Mouse (Mus musculus) stomach, embryonic 14.5 days (tissue): ENCODE data around the gene Vps35. TPM values are rescaled to one million over a fixed set of nuclear protein-coding genes. Genes with fewer than 3 reads are reported as not detected.
A peak's percentile ranks its signal among the peaks of the same experiment; 100 is the strongest.

Experiments
- ATAC-seq: fragments of 200-750 bp; cut with Nextera tagmentation; 2 replicates; pipeline ENCODE4 v1.8.0; 2017; ENCODE audit warnings: low read depth, moderate TSS enrichment; ENCODE audit not compliant: insufficient number of reproducible peaks, insufficient read depth, low FRiP score
- H3K27ac ChIP-seq: fragments of 300-500 bp; sonication (generic); 2 replicates; pipeline ENCODE4 v1.5.1; 2014; ENCODE audit warnings: mild to moderate bottlenecking, low read length, moderate library complexity, mixed read lengths
- H3K27me3 ChIP-seq: fragments of 300-500 bp; sonication (generic); 2 replicates; pipeline ENCODE4 v1.6.1; 2014; ENCODE audit warnings: low read length, control low read depth, mixed read lengths; ENCODE audit not compliant: control insufficient read depth, insufficient read depth
- H3K36me3 ChIP-seq: fragments of 300-500 bp; sonication (generic); 2 replicates; pipeline ENCODE4 v1.6.1; 2014; ENCODE audit warnings: mild to moderate bottlenecking, control low read depth, low read length, moderate library complexity, mixed read lengths; ENCODE audit not compliant: control insufficient read depth, insufficient read depth
- H3K4me1 ChIP-seq: fragments of 300-500 bp; sonication (generic); 2 replicates; pipeline ENCODE4 v1.6.1; 2014; ENCODE audit warnings: low read length, control low read depth, mixed read lengths; ENCODE audit not compliant: control insufficient read depth, insufficient read depth
- H3K4me2 ChIP-seq: fragments of 300-500 bp; sonication (generic); replicated peaks from 2 replicates; pipeline ENCODE4 v1.6.1; 2014; ENCODE audit warnings: low read depth, low read length, control low read depth
- H3K4me3 ChIP-seq: fragments of 300-500 bp; sonication (generic); 2 replicates; pipeline ENCODE4 v1.5.1; 2014; ENCODE audit warnings: low read depth, low read length, control low read depth
- H3K9ac ChIP-seq: fragments of 300-500 bp; sonication (generic); replicated peaks from 2 replicates; pipeline ENCODE4 v1.6.1; 2014; ENCODE audit warnings: low read depth, mild to moderate bottlenecking, control low read depth, low read length, moderate library complexity, mixed read lengths
- H3K9me3 ChIP-seq: fragments of 300-500 bp; sonication (generic); 2 replicates; pipeline ENCODE4 v1.6.1; 2016; ENCODE audit warnings: low read depth, low read length, control low read depth; ENCODE audit not compliant: control insufficient read depth
- WGBS: fragments of 180-500 bp; shearing (Covaris S2); extraction: QIAGEN DNeasy Blood & Tissue Kit; methylation state at CpG from one replicate; pipeline ENCODE4 v1.1.7; 2014; 5-methylcytosine and 5-hydroxymethylcytosine counted together
- polyA plus RNA-seq: library from polyadenylated mRNA; unstranded; fragments of >200 nt; fragmentation: Nextera tagmentation; extraction: Ambion mirVana; gene quantifications from 2 replicates; pipeline ENCODE4 v1.2.1, GENCODE M21; 2014

Gene Vps35
- 133 and 134 TPM in 2 replicates for polyA plus RNA-seq

DNA sequence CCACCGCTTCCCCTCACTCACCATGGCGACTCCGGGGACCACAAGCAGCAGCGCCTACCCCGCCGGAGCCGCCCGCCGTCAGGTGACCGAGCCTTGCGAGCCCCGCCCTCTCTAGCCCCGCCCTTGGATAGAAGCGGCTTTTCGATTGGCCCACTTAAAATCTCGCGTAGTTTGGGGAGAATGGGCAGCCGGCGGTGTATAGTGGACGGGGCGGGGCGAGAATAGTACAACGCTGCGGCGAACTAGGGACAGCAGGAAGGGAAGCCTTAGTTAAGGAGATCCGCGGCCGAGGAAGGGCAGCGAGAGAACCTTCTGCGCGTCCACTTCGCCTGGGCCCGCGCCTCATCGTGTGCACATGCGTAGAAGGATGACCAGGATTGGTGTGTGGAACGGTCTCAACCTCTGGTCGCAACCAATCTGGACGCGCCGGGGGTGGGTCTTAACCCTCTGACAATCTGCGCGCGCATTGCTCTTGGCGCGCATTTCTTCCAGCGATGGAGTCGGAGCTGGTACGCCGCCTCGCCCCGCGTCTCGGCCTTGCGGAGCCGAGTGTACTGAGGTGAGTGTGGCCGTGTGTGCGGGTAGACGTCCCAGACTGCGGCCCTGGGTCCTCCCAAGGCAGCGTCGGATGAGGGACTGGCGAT is at the start of gene Vps35, which contains the start of gene Orc6:
Gene Vps35, minus strand, starts transcription at position 369 of the 644 bp plus-strand sequence.
Gene Orc6, plus strand, starts transcription at position 199 of the 644 bp plus-strand sequence.
- peak within 1 kb of the TSS; percentile 69 for H3K4me3 ChIP-seq
- H3K36me3 ChIP-seq, result peaks cover 17% of the 10 kb centered on the region
- H3K4me2 ChIP-seq, result peak within 1 kb of the TSS; percentile 65
- no peaks in the 10 kb centered on the region for H3K27me3 ChIP-seq
- peak within 1 kb of the TSS; percentile 91 for H3K27ac ChIP-seq
- WGBS, result under 1% methylated on average over 63 of the region's 63 CpGs
- H3K9ac ChIP-seq, result peak within 1 kb of the TSS; percentile 76
- peaks cover 8% of the 10 kb centered on the region for H3K4me1 ChIP-seq
- H3K9me3 ChIP-seq, result no peaks in the 10 kb centered on the region
- peak; percentile 99 for ATAC-seq

DNA sequence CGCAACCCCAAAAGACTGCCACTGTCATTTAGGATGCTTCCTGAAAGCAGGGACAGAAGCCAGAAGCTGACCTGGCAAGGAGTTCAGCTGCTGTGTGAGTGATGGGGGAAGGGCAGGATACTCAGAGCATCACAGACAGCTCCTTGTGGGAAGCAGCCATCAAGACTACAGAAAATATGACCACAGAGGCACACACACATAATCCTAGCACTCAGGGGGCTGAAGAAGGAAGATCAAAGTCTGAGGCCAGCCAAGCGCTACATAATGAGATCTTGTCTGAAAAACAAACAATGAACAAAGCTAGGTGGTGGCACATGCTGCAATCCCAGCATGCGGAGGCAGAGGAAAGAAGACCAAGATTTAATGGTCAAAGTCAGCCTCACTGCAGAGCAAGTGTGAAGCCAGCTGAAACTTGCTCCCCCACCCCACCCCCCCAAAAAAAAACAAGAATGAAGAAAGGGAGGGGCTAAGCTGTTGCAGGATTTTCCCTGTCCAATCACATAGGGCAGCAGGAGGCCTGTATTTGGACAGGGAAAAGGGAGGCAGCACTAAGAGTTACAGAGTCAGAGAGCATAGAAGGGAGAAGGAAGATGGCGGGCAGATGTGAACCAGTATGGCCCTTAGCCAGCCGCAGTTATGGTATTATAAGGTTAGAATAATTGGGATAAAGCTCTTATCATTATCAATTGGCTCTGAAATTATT is 40.4 kb upstream of the Vps35 start:
- 67% methylated on average over 5 of the region's 5 CpGs for WGBS
- no peak overlapping the region for H3K27ac ChIP-seq
- H3K4me2 ChIP-seq, result no peak overlapping the region
- no peak for ATAC-seq
- no peak overlapping the region for H3K4me3 ChIP-seq
- no peaks in the 10 kb centered on the region for H3K27me3 ChIP-seq
- no peaks in the 10 kb centered on the region for H3K4me1 ChIP-seq
- H3K9ac ChIP-seq, result no peak overlapping the region
- no peaks in the 10 kb centered on the region for H3K36me3 ChIP-seq
- H3K9me3 ChIP-seq, result no peaks in the 10 kb centered on the region

DNA sequence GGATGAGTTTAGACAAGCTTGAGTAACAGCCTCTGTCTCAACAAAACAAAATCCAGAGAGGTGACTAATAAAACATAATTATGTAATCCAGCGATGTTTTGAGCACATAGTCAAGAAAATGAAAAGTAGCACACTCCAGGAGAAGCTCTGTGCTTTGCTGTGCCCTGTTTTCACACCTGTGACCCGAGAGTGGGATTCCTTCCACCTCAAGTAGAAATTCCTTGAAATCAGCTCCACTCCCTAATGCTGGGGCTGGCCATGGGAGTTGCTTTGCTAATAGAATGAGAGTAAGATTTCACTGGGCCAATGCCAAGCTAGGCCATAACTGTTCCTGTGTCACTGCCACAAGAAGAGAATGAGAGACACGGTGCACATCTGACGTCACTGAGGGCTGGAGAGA is 38.1 kb upstream of the Vps35 start:
- WGBS, result 59% methylated on average over 4 of the region's 4 CpGs
- Histone ChIP-seq H3K27me3 (no peaks in the 10 kb centered on the region), H3K4me3 (no peak overlapping the region), H3K4me1 (no peaks in the 10 kb centered on the region), H3K9me3 (no peaks in the 10 kb centered on the region), H3K36me3 (no peaks in the 10 kb centered on the region), H3K4me2 (no peak overlapping the region), H3K9ac (no peak overlapping the region), H3K27ac (no peak overlapping the region)
- ATAC-seq, result no peak

DNA sequence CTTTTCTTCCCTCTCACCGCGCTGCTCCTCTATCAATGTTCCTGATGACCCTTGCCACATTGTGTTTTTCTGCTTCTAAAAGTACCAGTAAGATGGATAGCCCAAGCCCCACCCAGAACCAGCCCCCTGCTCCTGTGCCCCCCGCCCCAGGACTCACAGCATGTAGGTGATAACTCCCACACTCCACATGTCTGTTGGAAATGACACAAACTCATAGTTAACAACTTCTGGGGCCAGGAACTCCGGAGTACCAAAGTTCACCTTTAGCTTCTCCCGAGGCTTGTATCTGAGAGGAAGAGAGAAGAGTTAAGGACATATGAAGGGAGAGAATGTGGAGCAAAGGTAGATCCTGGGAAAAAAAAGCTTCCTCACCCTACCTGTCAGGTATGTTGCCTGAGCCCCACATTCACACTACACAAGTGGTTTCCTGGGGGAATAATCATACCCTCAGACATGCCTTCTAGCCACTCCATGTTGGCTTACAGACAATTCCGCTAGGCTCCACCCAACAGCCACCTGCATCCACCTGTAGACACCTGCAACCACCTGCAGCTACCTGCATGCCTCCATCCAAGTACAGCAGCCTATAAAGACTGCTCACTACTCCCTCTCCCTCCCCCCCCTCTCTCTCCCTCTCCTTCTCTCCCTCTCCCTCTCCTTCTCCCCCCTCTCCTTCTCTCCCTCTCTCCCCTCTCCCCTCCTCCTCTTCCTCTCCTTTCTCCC is 36.8 kb upstream of the Vps35 start:
- no peak for ATAC-seq
- Histone ChIP-seq H3K36me3 (no peaks in the 10 kb centered on the region), H3K4me3 (no peak overlapping the region), H3K27me3 (no peaks in the 10 kb centered on the region), H3K9ac (no peak overlapping the region), H3K9me3 (no peaks in the 10 kb centered on the region), H3K4me2 (no peak overlapping the region), H3K27ac (no peak overlapping the region), H3K4me1 (no peaks in the 10 kb centered on the region)
- 63% methylated on average over 6 of the region's 6 CpGs for WGBS

DNA sequence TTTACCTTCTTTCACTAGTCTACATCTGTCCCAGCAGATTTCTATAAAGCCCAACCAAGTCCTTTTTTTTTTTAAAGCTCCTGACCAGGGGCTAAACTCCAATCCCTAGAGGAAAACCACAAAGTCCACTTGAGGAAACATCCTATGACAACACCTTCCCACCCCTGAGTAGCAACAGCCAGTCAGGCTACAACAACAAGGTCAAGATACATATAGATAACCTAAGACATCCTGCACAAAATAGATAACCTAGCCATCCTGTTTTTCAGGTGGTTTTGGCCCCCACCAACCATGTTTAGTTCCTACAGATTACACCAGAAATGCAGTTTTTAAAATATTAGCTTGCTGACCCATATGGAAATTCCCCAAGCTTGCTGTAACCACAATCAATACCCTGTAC is 35.5 kb upstream of the Vps35 start:
- Histone ChIP-seq H3K27me3 (no peaks in the 10 kb centered on the region), H3K9me3 (no peaks in the 10 kb centered on the region), H3K9ac (no peak overlapping the region), H3K4me3 (no peak overlapping the region), H3K36me3 (no peaks in the 10 kb centered on the region), H3K4me2 (no peak overlapping the region), H3K4me1 (no peaks in the 10 kb centered on the region), H3K27ac (no peak overlapping the region)
- ATAC-seq, result no peak

DNA sequence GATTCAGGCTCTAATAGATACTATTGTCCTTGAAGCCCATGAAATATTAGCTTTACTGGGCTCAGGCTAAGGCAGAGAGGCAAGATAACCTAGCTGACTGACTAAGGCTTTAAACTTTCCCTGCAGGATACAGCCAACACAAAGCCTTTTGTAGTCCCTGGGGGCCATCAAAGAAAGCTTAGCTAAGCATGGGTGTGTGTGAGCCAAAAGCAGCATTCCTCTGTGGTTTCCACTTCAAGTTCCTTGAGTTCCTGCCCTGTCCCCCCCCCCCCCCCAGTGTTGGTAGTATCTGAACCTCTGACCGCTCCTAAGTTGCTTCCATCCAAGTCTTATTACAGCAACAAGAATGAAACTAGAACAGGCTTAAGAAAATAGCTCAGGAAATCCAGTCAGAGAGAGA is 29.9 kb upstream of the Vps35 start:
- no peak for ATAC-seq
- 67% methylated on average over 1 of the region's 1 CpGs for WGBS
- no peaks in the 10 kb centered on the region for H3K36me3 ChIP-seq

DNA sequence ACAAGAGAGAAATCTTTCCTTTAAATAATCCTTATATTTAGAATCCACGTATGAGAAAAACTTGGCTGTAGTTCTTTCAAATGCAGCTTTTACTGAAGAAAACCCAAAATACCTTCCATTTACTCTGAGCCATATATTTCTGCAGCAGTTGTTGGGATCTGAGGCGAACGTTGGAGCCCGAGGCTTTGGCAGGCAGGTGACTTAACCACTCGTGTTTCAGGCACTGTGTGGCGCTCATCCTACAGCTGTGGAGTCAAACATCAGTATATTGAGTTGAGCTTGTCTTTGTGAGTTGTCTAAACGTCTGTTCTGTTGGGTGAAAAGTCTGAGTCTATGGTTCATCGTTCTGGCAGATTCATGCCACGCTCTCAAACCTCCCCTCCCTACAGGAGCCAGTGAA is 27.4 kb upstream of the Vps35 start:
- Histone ChIP-seq H3K36me3 (no peaks in the 10 kb centered on the region), H3K4me2 (no peak overlapping the region), H3K27me3 (no peaks in the 10 kb centered on the region), H3K9ac (no peak overlapping the region), H3K4me1 (no peaks in the 10 kb centered on the region), H3K9me3 (no peaks in the 10 kb centered on the region), H3K27ac (no peak overlapping the region), H3K4me3 (no peak overlapping the region)
- 77% methylated on average over 9 of the region's 9 CpGs for WGBS
- ATAC-seq, result no peak

More for the DNA sequence above, 29.9 kb upstream of the Vps35 start:
- no peaks in the 10 kb centered on the region for H3K9me3 ChIP-seq
- H3K4me1 ChIP-seq, result no peaks in the 10 kb centered on the region
- H3K27ac ChIP-seq, result no peak overlapping the region
- no peak overlapping the region for H3K4me3 ChIP-seq
- H3K4me2 ChIP-seq, result no peak overlapping the region
- H3K9ac ChIP-seq, result no peak overlapping the region
- no peaks in the 10 kb centered on the region for H3K27me3 ChIP-seq

DNA sequence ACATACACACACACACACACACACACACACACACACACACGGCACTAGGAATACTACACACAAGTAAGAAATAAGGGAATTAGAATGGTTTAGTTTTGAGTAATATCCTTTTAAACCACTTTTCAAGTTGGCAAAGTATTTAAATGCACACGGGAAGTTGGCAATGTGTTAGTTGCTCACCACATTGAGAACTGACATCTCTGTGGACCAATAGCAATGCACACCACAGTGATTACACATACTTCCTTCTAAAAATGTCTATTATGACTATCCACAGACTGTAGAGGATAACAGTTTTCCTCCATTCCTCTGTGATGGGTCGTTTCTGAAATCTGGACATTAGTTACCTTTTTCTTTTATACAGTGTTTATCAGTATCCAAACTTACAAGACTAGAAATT is 23.5 kb upstream of the Vps35 start:
- Histone ChIP-seq H3K9me3 (no peaks in the 10 kb centered on the region), H3K36me3 (no peaks in the 10 kb centered on the region), H3K27me3 (no peaks in the 10 kb centered on the region), H3K4me3 (no peak overlapping the region), H3K9ac (no peak overlapping the region), H3K4me2 (no peak overlapping the region), H3K4me1 (no peaks in the 10 kb centered on the region), H3K27ac (no peak overlapping the region)
- no peak for ATAC-seq
- 75% methylated on average over 3 of the region's 3 CpGs for WGBS
